Mouse (Mus musculus) midbrain, embryonic 12.5 days (tissue): ENCODE data around the gene Kazn. TPM values are rescaled to one million over a fixed set of nuclear protein-coding genes. Genes with fewer than 3 reads are reported as not detected.

Experiments
- ATAC-seq: fragments of 200-750 bp; cut with Nextera tagmentation; 2 replicates; pipeline ENCODE4 v1.8.0; 2017; ENCODE audit warnings: low read depth, moderate TSS enrichment, moderate library complexity; ENCODE audit not compliant: low FRiP score
- H3K27ac ChIP-seq: fragments of 300-500 bp; sonication (generic); replicated peaks from 2 replicates; pipeline ENCODE4 v1.5.1; 2016; ENCODE audit warnings: mild to moderate bottlenecking
- H3K27me3 ChIP-seq: fragments of 300-500 bp; sonication (generic); 2 replicates; pipeline ENCODE4 v1.6.1; 2016; ENCODE audit warnings: mild to moderate bottlenecking
- H3K36me3 ChIP-seq: fragments of 300-500 bp; sonication (generic); 2 replicates; pipeline ENCODE4 v1.6.1; 2016
- H3K4me1 ChIP-seq: fragments of 300-500 bp; sonication (generic); 2 replicates; pipeline ENCODE4 v1.6.1; 2016
- H3K4me2 ChIP-seq: fragments of 300-500 bp; sonication (generic); replicated peaks from 2 replicates; pipeline ENCODE4 v1.6.1; 2016; ENCODE audit warnings: mild to moderate bottlenecking, moderate library complexity
- H3K4me3 ChIP-seq: fragments of 300-500 bp; sonication (generic); 2 replicates; pipeline ENCODE4 v1.5.1; 2016; ENCODE audit warnings: mild to moderate bottlenecking
- H3K9ac ChIP-seq: fragments of 300-500 bp; sonication (generic); replicated peaks from 2 replicates; pipeline ENCODE4 v1.6.1; 2016; ENCODE audit warnings: mild to moderate bottlenecking, moderate library complexity
- H3K9me3 ChIP-seq: fragments of 300-500 bp; sonication (generic); 2 replicates; pipeline ENCODE4 v1.6.1; 2016; ENCODE audit warnings: mild to moderate bottlenecking
- WGBS: fragments of 180-500 bp; shearing (Covaris S2); methylation state at CpG from one replicate; pipeline ENCODE4 v1.1.7; 2016; 5-methylcytosine and 5-hydroxymethylcytosine counted together
- polyA plus RNA-seq: library from polyadenylated mRNA; unstranded; fragments of >200 nt; fragmentation: Nextera tagmentation; extraction: Ambion mirVana; gene quantifications from 2 replicates; pipeline ENCODE4 v1.2.1, GENCODE M21; 2016

Kazn gene
- polyA plus RNA-seq, 1 experiment from 2014 or later, result 22.0 TPM

- WGBS, result 53% methylated on average over 9 of the region's 9 CpGs
- Histone ChIP-seq H3K9me3 (no peaks in the 10 kb centered on the region), H3K9ac (no peak overlapping the region), H3K27me3 (no peaks in the 10 kb centered on the region), H3K36me3 (no peaks in the 10 kb centered on the region), H3K4me1 (no peaks in the 10 kb centered on the region), H3K4me2 (no peak overlapping the region), H3K27ac (no peak overlapping the region), H3K4me3 (no peak overlapping the region)
- no peak for ATAC-seq
Measured at GRCm38 (mm10) chr4:142053661-142054448, 185.3 kb downstream of the Kazn start.

GRCm38 (mm10) chr4:142053261-142053660, 185.9 kb downstream of the Kazn start:
- no peak for ATAC-seq
- no peaks in the 10 kb centered on the region for H3K27me3 ChIP-seq
- WGBS, result 70% methylated on average over 4 of the region's 4 CpGs

GRCm38 (mm10) chr4:142052391-142053132, 186.6 kb downstream of the Kazn start:
- 63% methylated on average over 22 of the region's 22 CpGs for WGBS
- ATAC-seq, result no peak

More at GRCm38 (mm10) chr4:142053261-142053660, 185.9 kb downstream of the Kazn start:
- no peaks in the 10 kb centered on the region for H3K4me1 ChIP-seq
- no peak overlapping the region for H3K9ac ChIP-seq
- no peak overlapping the region for H3K4me3 ChIP-seq
- H3K9me3 ChIP-seq, result no peaks in the 10 kb centered on the region
- no peak overlapping the region for H3K27ac ChIP-seq
- H3K36me3 ChIP-seq, result no peaks in the 10 kb centered on the region
- no peak overlapping the region for H3K4me2 ChIP-seq

More at GRCm38 (mm10) chr4:142052391-142053132, 186.6 kb downstream of the Kazn start:
- Histone ChIP-seq H3K4me2 (no peak overlapping the region), H3K4me1 (no peaks in the 10 kb centered on the region), H3K9me3 (no peaks in the 10 kb centered on the region), H3K27me3 (0 out of 2 replicates have a peak, but pooled peaks cover 2% of the 10 kb centered on the region), H3K36me3 (no peaks in the 10 kb centered on the region), H3K9ac (no peak overlapping the region), H3K4me3 (no peak overlapping the region), H3K27ac (no peak overlapping the region)

Other genes starting within 250 kb of the Kazn start
- gene Fhad1, start 224.3 kb downstream of the Kazn start, polyA plus RNA-seq, result 1.9 and 2.7 TPM in 2 replicates
- 7.7 and 10.9 TPM in 2 replicates for gene Tmem51, start 155.1 kb downstream of the Kazn start, polyA plus RNA-seq